Mouse (Mus musculus) liver, embryonic 14.5 days (tissue): ENCODE measurements at regions not wholly inside any gene's neighbourhood (a gene's known extent, or its start where the extent isn't known, plus 50 kb on each side); places are given as distances from the start of the nearest gene placed in this dataset.

Source experiments
- CTCF ChIP-seq: IDR thresholded peaks from 2 replicates; pipeline ENCODE4 v1.5.1; 2016; ENCODE audit warnings: antibody characterized with exemption, low read depth, control low read depth
- EP300 ChIP-seq: IDR thresholded peaks from 2 replicates; pipeline ENCODE4 v1.6.1; 2016; ENCODE audit warnings: antibody characterized with exemption, low read depth

DNA sequence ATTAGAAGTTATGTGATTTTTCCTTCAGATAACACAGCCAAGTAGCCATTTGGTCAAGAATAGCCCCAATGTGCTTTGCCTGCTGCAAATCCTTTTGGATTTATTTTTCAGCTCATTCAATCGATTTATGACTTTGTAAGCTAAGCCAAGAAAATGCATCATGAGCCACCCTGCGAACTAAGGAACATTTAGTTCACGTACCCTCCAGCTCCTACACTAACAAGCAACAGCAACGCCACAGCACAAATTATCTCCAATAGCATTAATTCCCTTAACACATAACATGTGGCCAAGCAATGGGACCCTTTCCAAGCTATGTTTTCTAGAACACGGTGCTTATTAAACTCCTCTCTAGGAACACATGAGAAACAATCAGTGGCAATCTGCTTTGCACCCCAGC lies 392.4 kb upstream of the Intu start:
- no peak for TF ChIP-seq CTCF
- TF ChIP-seq EP300 = no peak
